Mouse (Mus musculus) embryonic facial prominence, embryonic 10.5 days (tissue): ENCODE measurements at regions not wholly inside any gene's neighbourhood (a gene's known extent, or its start where the extent isn't known, plus 50 kb on each side); places are given as distances from the start of the nearest gene placed in this dataset.

ENCODE experiments used
- DNase-seq: peaks from one replicate; pipeline ENCODE4 v3.0.0-alpha.2; 2017; ENCODE audit warnings: low spot score
- H3K27ac ChIP-seq: fragments of 300-500 bp; sonication (generic); replicated peaks from 2 replicates; pipeline ENCODE4 v1.5.1; 2016; ENCODE audit warnings: mild to moderate bottlenecking
- H3K27me3 ChIP-seq: fragments of 300-500 bp; sonication (generic); replicated peaks from 2 replicates; pipeline ENCODE4 v1.6.1; 2016; ENCODE audit warnings: low read depth, mild to moderate bottlenecking; ENCODE audit not compliant: poor library complexity, severe bottlenecking
- H3K36me3 ChIP-seq: fragments of 300-500 bp; sonication (generic); replicated peaks from 2 replicates; pipeline ENCODE4 v1.6.1; 2016; ENCODE audit warnings: mild to moderate bottlenecking, moderate library complexity
- H3K4me1 ChIP-seq: fragments of 300-500 bp; sonication (generic); 2 replicates; pipeline ENCODE4 v1.6.1; 2016
- H3K4me3 ChIP-seq: fragments of 300-500 bp; sonication (generic); 2 replicates; pipeline ENCODE4 v1.5.1; 2016; ENCODE audit warnings: mild to moderate bottlenecking, moderate library complexity
- H3K9me3 ChIP-seq: fragments of 300-500 bp; sonication (generic); 2 replicates; pipeline ENCODE4 v1.6.1; 2016; ENCODE audit warnings: mild to moderate bottlenecking
- WGBS: fragments of 180-500 bp; shearing (Covaris S2); methylation state at CpG from one replicate; pipeline ENCODE4 v1.1.7; 2016; 5-methylcytosine and 5-hydroxymethylcytosine counted together

DNA sequence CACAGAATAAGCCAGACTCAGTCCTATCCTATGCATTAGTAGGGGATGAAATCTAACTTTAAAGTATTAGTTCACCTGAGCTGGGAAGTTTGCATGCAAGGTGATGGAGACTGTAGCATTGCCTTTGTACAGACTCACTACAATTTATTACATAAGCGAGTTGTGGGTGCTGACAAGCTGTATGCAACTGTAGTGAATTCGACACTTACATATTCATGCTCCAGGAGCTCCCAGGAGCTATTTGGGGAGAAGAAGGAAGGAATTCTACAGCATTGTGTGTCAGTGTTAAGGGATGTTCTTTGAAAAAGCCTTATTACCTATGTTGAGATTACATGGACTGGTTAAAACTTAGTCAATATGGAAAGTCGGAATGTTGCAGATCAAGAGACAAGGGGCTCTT is 90.6 kb upstream of the Atxn1 start:
- 85% methylated on average over 3 of the region's 3 CpGs for WGBS
- H3K4me3 ChIP-seq = no peak overlapping the region
- H3K9me3 ChIP-seq = no peaks in the 10 kb centered on the region
- no peaks in the 10 kb centered on the region for H3K4me1 ChIP-seq
- no peaks in the 10 kb centered on the region for H3K36me3 ChIP-seq
- no peak for DNase-seq
- no peaks in the 10 kb centered on the region for H3K27me3 ChIP-seq
- no peak overlapping the region for H3K27ac ChIP-seq

DNA sequence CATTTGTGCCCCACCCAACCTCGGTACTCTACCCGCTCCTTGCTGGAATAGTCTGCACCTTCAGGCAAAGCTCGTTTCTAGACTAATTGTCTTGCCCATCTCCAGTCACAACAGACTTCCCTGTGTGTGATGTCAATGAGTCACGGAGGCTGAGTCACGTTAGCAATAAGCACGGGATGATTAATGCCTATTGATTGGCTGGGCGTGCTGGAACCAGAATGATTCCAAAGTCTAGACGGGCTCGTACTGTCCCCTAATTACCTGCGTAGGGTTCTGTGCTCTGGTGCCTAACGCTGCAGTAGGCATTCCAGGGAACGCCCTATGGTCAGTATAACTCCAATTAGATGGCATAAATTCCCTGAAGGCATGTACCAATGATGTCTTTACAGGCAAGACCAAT is 78.8 kb upstream of the Atxn1 start:
- H3K36me3 ChIP-seq = no peaks in the 10 kb centered on the region
- no peak for DNase-seq
- H3K4me3 ChIP-seq = no peak overlapping the region
- no peaks in the 10 kb centered on the region for H3K9me3 ChIP-seq
- no peak overlapping the region for H3K27ac ChIP-seq
- H3K4me1 ChIP-seq = 0 out of 2 replicates have a peak, but pooled peaks cover 22% of the 10 kb centered on the region
- 87% methylated on average over 12 of the region's 12 CpGs for WGBS
- H3K27me3 ChIP-seq = no peaks in the 10 kb centered on the region

DNA sequence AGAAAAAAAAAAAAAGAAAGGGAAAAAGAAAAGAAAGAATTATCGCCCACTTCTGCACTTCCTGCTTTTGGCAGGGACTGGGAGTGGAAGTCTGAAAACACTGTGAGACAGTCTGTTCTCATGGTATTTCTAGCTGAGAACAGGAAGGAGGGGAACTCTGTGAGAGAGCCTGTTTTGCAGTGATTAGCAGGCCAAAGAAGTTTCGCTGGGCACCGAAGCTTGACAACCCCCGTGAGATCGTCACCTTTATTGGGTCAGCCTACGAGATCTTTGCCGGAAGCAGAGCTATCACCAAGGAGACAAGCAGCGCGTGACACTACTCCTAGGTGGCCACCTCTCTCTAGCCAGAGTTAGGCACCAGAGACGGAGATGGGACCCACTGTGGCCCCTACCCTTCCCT is 78.2 kb upstream of the Atxn1 start:
- no peaks in the 10 kb centered on the region for H3K27me3 ChIP-seq
- H3K36me3 ChIP-seq = no peaks in the 10 kb centered on the region
- H3K27ac ChIP-seq = no peak overlapping the region
- no peak overlapping the region for H3K4me3 ChIP-seq
- H3K4me1 ChIP-seq = 0 out of 2 replicates have a peak, but pooled peaks cover 26% of the 10 kb centered on the region
- H3K9me3 ChIP-seq = no peaks in the 10 kb centered on the region
- WGBS = 59% methylated on average over 10 of the region's 10 CpGs
- DNase-seq = no peak

DNA sequence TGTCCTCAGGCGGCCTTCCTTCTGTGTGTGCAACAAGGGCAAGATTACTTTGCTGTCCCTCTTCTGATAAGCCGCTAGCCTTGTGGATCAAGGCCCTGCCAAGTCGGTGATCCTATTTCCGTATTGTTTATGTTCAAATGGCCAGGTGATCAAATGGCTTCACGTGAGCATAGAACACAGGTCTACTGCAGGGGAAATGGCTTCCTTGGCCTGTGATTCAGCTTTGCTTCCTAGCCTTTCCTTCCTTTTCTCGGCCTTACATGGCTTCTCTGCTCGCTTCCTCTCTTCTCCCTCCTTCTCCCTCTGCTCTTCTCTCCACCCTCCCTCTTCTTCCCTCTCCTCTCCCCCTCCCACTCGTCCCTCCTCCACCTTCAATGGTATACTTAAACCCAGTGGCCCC is 77.4 kb upstream of the Atxn1 start:
- no peaks in the 10 kb centered on the region for H3K9me3 ChIP-seq
- H3K36me3 ChIP-seq = no peaks in the 10 kb centered on the region
- no peak overlapping the region for H3K27ac ChIP-seq
- H3K4me3 ChIP-seq = no peak overlapping the region
- H3K27me3 ChIP-seq = no peaks in the 10 kb centered on the region
- WGBS = 79% methylated on average over 8 of the region's 8 CpGs
- DNase-seq = no peak
- H3K4me1 ChIP-seq = 0 out of 2 replicates have a peak, but pooled peaks cover 26% of the 10 kb centered on the region

DNA sequence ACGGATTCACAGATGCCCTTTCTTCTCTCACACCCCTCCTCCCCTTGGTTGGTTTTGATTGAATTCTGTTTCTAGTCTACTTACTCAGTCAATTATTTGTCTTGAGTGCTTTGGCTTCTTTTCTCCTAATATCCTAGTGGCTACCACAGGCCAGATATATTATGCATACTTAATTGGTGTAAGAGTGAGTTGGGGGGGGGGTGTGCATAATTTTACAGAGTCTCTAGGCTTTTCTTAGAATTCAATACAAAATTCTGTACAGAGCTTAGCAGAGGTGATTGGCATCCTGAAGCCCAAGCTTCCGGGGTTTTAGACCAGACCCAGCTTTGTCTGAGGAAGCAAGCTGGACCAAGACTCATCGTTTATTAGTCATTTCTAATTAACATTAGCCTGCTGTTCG is 76.7 kb upstream of the Atxn1 start:
- H3K4me1 ChIP-seq = 0 out of 2 replicates have a peak, but pooled peaks cover 26% of the 10 kb centered on the region

DNA sequence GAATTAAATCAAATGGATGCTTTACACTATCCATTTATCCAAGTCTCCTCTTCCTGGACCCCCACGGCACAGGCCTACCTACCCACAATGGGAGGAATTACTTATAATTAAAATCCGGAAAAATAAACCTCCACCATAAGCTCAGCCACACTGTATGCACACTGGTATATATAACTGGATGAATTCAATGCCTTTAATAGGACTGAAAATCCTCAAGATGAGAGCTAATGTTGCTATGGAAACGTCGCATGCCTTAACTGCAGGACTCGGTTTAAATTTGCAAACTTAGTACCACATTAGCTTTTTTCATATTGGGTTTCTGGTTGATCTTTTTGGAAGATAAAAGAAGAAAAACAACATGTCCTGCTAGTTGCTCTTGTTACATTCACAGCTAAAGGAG is 75.3 kb upstream of the Atxn1 start:
- Histone ChIP-seq H3K4me1 (0 out of 2 replicates have a peak, but pooled peaks cover 26% of the 10 kb centered on the region), H3K27ac (no peak overlapping the region), H3K9me3 (no peaks in the 10 kb centered on the region), H3K4me3 (no peak overlapping the region), H3K27me3 (no peaks in the 10 kb centered on the region), H3K36me3 (no peaks in the 10 kb centered on the region)
- WGBS = 92% methylated on average over 5 of the region's 5 CpGs
- DNase-seq = no peak

More for the DNA sequence above, 76.7 kb upstream of the Atxn1 start:
- H3K4me3 ChIP-seq = no peak overlapping the region
- 78% methylated on average over 4 of the region's 4 CpGs for WGBS
- no peak overlapping the region for H3K27ac ChIP-seq
- H3K9me3 ChIP-seq = no peaks in the 10 kb centered on the region
- no peaks in the 10 kb centered on the region for H3K27me3 ChIP-seq
- DNase-seq = no peak
- no peaks in the 10 kb centered on the region for H3K36me3 ChIP-seq

DNA sequence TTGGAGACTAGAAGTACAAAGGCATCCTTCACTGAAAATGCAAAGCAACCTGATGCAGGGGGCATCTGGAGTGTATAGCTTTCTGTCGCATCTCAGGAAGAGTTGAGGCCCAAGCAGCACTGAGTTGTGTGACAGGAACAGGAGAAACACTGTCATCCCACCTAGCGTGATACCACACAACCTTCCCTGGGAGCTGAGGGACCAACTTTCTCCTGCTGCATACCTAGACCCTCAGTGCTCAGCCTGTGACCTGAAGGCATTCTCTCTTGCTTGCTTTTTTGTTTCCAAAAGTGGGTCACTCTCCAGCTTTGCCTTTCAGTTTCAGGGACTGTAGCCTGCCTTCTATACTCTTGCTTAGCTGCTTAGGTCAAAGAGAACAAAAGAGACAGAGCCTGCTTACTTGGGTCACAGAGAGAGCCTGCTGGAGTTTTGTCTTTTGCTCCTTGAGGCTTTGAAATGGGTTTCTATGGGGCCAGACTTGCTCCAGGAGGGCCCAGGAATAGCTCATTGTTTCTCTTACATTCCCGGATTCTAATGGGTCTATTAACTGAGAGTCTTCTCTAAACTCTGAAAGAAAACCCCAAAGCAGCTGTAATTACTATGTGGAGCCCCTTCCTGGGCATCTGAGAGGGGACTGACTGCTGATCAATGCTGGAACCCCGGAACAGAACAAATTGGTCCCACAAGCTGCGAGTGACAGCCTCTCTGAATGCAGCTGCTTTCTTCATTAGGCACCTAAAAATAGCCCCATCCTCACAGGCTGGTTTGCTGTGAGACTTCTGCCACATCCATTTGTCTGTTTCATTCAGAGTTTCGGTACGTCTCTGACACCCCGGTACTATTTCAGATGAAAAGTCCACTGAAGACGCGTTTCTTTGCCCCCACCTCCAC is 73.9 kb upstream of the Atxn1 start:
- DNase-seq = no peak
- Histone ChIP-seq H3K9me3 (no peaks in the 10 kb centered on the region), H3K27me3 (no peaks in the 10 kb centered on the region), H3K27ac (0 out of 2 replicates have a peak overlapping the region, but pooled peaks have one; percentile 14), H3K36me3 (no peaks in the 10 kb centered on the region), H3K4me3 (no peak overlapping the region), H3K4me1 (0 out of 2 replicates have a peak, but pooled peaks cover 24% of the 10 kb centered on the region)
- WGBS = 49% methylated on average over 10 of the region's 10 CpGs

DNA sequence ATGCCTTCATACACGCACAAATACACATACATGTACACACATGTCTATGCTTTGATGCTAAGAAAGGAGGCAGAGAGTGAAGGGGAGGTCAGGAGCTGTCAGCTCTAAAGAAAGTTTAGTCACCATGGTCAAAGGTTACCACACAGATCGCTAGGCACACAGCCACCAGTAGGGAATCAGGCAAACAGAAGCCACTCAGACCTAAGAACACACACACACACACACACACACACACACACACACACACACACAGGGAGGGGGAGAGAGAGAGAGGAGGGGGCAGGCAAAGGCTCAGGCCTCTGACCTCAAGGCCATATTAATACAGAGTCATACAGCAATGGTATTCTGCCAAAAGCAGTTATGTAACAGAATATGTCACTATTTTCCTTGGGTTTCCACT is 67.5 kb upstream of the Atxn1 start:
- WGBS = 72% methylated on average over 2 of the region's 2 CpGs
- no peak for DNase-seq
- no peaks in the 10 kb centered on the region for H3K4me1 ChIP-seq
- H3K4me3 ChIP-seq = no peak overlapping the region
- H3K36me3 ChIP-seq = no peaks in the 10 kb centered on the region
- no peaks in the 10 kb centered on the region for H3K27me3 ChIP-seq
- no peak overlapping the region for H3K27ac ChIP-seq
- no peaks in the 10 kb centered on the region for H3K9me3 ChIP-seq

DNA sequence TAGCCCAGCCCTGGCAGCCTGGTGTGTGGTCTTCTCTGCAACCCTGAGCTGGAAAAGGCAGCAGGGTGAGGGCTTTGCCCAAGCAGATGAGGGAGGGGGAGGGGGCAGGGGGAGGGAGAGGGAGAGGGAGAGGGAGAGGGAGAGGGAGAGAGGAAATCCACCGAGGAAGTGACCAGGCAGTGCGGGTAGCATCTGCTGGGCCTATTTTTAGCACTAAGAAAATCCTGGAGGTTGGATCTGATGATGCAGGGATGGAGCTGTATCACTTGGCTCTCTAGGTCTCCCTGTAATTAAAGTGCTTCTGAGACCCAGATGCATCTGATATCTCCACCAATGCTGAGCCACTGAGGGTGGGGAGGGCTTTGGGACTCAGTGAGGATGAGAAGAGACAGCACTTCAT is 61.2 kb upstream of the Atxn1 start:
- Histone ChIP-seq H3K27me3 (no peaks in the 10 kb centered on the region), H3K4me3 (no peak overlapping the region), H3K9me3 (no peaks in the 10 kb centered on the region), H3K36me3 (no peaks in the 10 kb centered on the region), H3K4me1 (peaks cover 21% of the 10 kb centered on the region), H3K27ac (no peak overlapping the region)
- DNase-seq = no peak
- WGBS = 31% methylated on average over 2 of the region's 2 CpGs

DNA sequence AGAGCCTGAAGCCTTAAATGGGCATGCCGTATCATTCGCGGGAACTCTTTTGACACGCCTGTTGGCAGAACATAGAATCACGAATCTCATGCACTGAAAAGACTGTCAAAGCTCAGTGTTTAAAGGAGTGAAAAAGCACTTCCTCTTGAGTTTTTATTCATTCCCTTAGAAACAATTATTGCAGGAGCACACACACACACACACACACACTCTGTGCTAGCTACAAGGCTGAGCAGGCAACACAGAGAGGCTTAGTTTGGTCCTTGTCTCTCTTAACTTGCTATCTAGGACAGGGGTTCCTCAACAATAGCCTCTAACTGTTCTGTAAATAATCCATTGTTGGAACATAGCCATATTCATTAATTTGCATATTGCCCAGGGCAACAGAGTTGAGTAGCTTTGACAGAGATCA is 58.8 kb upstream of the Atxn1 start:
- Histone ChIP-seq H3K4me1 (peaks cover 33% of the 10 kb centered on the region), H3K27me3 (no peaks in the 10 kb centered on the region), H3K9me3 (no peaks in the 10 kb centered on the region), H3K27ac (no peak overlapping the region), H3K36me3 (no peaks in the 10 kb centered on the region), H3K4me3 (no peak overlapping the region)
- DNase-seq = no peak
- WGBS = 83% methylated on average over 5 of the region's 5 CpGs

DNA sequence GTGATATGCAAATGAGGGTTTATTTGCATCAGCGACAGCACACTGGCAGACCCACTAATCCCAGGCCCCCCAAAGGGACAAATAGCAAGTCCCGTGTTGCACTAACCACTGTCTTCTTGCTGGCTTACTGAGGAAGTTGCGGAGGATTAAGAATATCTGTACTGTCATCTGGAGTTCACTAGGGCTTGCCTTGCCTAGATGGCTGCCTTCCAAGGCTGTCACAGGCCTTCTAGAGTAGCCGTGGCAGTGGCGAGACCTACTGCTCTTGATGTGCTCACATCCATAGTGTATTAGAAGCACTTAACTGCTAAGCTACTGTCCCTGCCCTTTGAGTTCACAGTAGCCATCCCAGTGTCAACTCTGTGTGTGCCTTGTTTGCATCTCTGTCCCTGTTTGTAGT is 58.4 kb upstream of the Atxn1 start:
- WGBS = 54% methylated on average over 5 of the region's 5 CpGs
- H3K9me3 ChIP-seq = no peaks in the 10 kb centered on the region
- H3K4me1 ChIP-seq = peaks cover 33% of the 10 kb centered on the region
- no peaks in the 10 kb centered on the region for H3K27me3 ChIP-seq
- no peak overlapping the region for H3K4me3 ChIP-seq
- DNase-seq = no peak
- no peak overlapping the region for H3K27ac ChIP-seq
- no peaks in the 10 kb centered on the region for H3K36me3 ChIP-seq

DNA sequence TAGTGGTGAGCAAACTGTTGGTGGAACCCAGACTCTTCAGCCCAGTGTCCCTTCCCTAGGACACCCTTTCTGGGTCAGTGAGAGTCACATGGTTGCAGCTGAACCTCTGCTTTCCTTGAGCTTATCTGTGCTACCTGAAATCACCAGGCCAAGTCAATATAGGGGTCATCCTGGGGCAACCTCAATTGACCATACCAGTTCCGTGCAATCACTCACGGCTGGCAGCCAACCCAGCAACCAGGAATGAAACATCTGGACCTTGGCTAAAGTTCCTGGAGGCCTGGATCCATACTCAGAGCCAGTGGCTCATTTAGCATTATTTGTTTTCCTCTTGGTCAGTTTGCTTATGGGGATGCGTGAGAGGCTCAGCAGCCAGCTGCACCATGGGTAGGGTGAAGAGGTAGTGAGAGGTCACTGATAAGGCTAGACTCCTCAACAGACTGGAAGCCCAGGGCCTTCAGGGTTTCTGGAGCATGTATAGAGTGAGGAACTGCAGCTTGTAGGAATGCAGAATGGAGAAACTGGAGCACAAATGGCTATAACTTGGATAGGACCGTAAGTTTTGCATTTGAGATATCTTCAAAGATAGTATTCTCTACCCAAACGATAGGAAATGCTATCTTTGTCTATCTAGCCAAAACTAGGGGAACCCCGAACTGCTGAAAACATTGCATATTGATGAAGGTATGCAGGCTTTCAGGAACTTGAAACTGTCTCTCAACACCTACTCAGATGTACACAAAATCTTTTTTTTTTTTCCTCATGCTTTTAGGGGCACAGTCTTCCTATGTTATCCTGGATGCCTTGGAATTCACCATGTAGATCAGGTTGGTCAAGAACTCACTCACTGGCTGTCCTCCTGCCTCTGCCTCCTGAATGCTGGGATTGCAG is 56.4 kb upstream of the Atxn1 start:
- Histone ChIP-seq H3K4me1 (peaks cover 33% of the 10 kb centered on the region), H3K4me3 (no peak overlapping the region), H3K27ac (no peak overlapping the region), H3K27me3 (no peaks in the 10 kb centered on the region), H3K9me3 (no peaks in the 10 kb centered on the region), H3K36me3 (no peaks in the 10 kb centered on the region)
- WGBS = 84% methylated on average over 6 of the region's 6 CpGs
- no peak for DNase-seq
